Mouse (Mus musculus) liver, embryonic 14.5 days (tissue): Measurements from ENCODE around the gene Spr.
"Not testable (repeated sequence)": the region's sequence is repeated elsewhere in the genome, so short reads cannot be mapped to it uniquely, and the experiment has no call there.

Source experiments
- CTCF ChIP-seq: IDR thresholded peaks from 2 replicates; pipeline ENCODE4 v1.5.1; 2016; ENCODE audit warnings: antibody characterized with exemption, low read depth, control low read depth
- EP300 ChIP-seq: IDR thresholded peaks from 2 replicates; pipeline ENCODE4 v1.6.1; 2016; ENCODE audit warnings: antibody characterized with exemption, low read depth

GRCm38 (mm10) chr6:85141013-85141412, 3.4 kb upstream of the Spr start:
- peak; percentile 70 for TF ChIP-seq CTCF
- TF ChIP-seq EP300 = not testable (repeated sequence)
